Mouse (Mus musculus): ENCODE results near the gene Uspl1. TPM values are rescaled to one million over a fixed set of nuclear protein-coding genes. Genes with fewer than 3 reads are reported as not detected.
"Not testable (repeated sequence)": the region's sequence is repeated elsewhere in the genome, so short reads cannot be mapped to it uniquely, and the experiment has no call there.

The Uspl1 gene
- polyA plus RNA-seq (2012; ENCODE audit: insufficient read depth, insufficient read length, missing spikeins) = 12.2 and 20.9 TPM in 2 replicates

- H3K4me1 ChIP-seq (ENCODE audit: control insufficient read depth, insufficient read depth, insufficient read length, low read length) = no peaks in the 10 kb centered on the region
- H3K4me3 ChIP-seq (ENCODE audit: insufficient read depth, low read depth, low read length) = peak within 1 kb of the TSS; percentile 91
- peak within 1 kb of the TSS; percentile 98 for H3K27ac ChIP-seq (replicated peaks; ENCODE audit: low read depth, low read length)
These were observed at the start of gene Uspl1, which contains the start of gene Hmgb1 for GRCm38 (mm10) chr5:149184104-149184843. Uspl1 (plus strand) TSS chr5:149184350. Hmgb1 (minus strand) TSS chr5:149184489.

GRCm38 (mm10) chr5:149134751-149135454 is 49.2 kb upstream of the Uspl1 start:
- Histone ChIP-seq H3K27ac (replicated peaks; ENCODE audit: low read depth, low read length) (no peak overlapping the region), H3K4me1 (ENCODE audit: control insufficient read depth, insufficient read depth, insufficient read length, low read length) (no peaks in the 10 kb centered on the region), H3K4me3 (ENCODE audit: insufficient read depth, low read depth, low read length) (no peak overlapping the region)

GRCm38 (mm10) chr5:149135455-149136354 is 48.4 kb upstream of the Uspl1 start:
- H3K4me1 ChIP-seq (ENCODE audit: control insufficient read depth, insufficient read depth, insufficient read length, low read length) = no peaks in the 10 kb centered on the region
- no peak overlapping the region for H3K4me3 ChIP-seq (ENCODE audit: insufficient read depth, low read depth, low read length)
- H3K27ac ChIP-seq (replicated peaks; ENCODE audit: low read depth, low read length) = peak overlapping the region; percentile 99

- H3K27ac ChIP-seq (replicated peaks; ENCODE audit: low read depth, low read length) = no peak overlapping the region
- no peak overlapping the region for H3K4me3 ChIP-seq (ENCODE audit: insufficient read depth, low read depth, low read length)
- no peaks in the 10 kb centered on the region for H3K4me1 ChIP-seq (ENCODE audit: control insufficient read depth, insufficient read depth, insufficient read length, low read length)
These were observed 47.2 kb upstream of the Uspl1 start for GRCm38 (mm10) chr5:149136933-149137365.

- H3K27ac ChIP-seq (replicated peaks; ENCODE audit: low read depth, low read length) = no peak overlapping the region
These were observed 46.7 kb upstream of the Uspl1 start for GRCm38 (mm10) chr5:149137447-149137846.

GRCm38 (mm10) chr5:149138087-149138486 is 46.1 kb upstream of the Uspl1 start:
- not testable (repeated sequence) for H3K4me1 ChIP-seq (ENCODE audit: control insufficient read depth, insufficient read depth, insufficient read length, low read length); H3K27ac ChIP-seq (replicated peaks; ENCODE audit: low read depth, low read length)

More at GRCm38 (mm10) chr5:149137447-149137846, 46.7 kb upstream of the Uspl1 start:
- Histone ChIP-seq H3K4me1 (ENCODE audit: control insufficient read depth, insufficient read depth, insufficient read length, low read length) (no peaks in the 10 kb centered on the region), H3K4me3 (ENCODE audit: insufficient read depth, low read depth, low read length) (no peak overlapping the region)

GRCm38 (mm10) chr5:149140336-149140735 is 43.8 kb upstream of the Uspl1 start:
- Histone ChIP-seq H3K4me3 (ENCODE audit: insufficient read depth, low read depth, low read length) (no peak overlapping the region), H3K4me1 (ENCODE audit: control insufficient read depth, insufficient read depth, insufficient read length, low read length) (no peaks in the 10 kb centered on the region), H3K27ac (replicated peaks; ENCODE audit: low read depth, low read length) (no peak overlapping the region)

More at GRCm38 (mm10) chr5:149138087-149138486, 46.1 kb upstream of the Uspl1 start:
- not testable (repeated sequence) for H3K4me3 ChIP-seq (ENCODE audit: insufficient read depth, low read depth, low read length)

- H3K27ac ChIP-seq (replicated peaks; ENCODE audit: low read depth, low read length); H3K4me3 ChIP-seq (ENCODE audit: insufficient read depth, low read depth, low read length); H3K4me1 ChIP-seq (ENCODE audit: control insufficient read depth, insufficient read depth, insufficient read length, low read length): not testable (repeated sequence)
These were observed 43.0 kb upstream of the Uspl1 start for GRCm38 (mm10) chr5:149141155-149141554.

GRCm38 (mm10) chr5:149143766-149144375 is 40.3 kb upstream of the Uspl1 start:
- Histone ChIP-seq H3K4me3 (ENCODE audit: insufficient read depth, low read depth, low read length) (no peak overlapping the region), H3K27ac (replicated peaks; ENCODE audit: low read depth, low read length) (no peak overlapping the region), H3K4me1 (ENCODE audit: control insufficient read depth, insufficient read depth, insufficient read length, low read length) (no peaks in the 10 kb centered on the region)

- H3K4me1 ChIP-seq (ENCODE audit: control insufficient read depth, insufficient read depth, insufficient read length, low read length) = no peaks in the 10 kb centered on the region
- no peak overlapping the region for H3K4me3 ChIP-seq (ENCODE audit: insufficient read depth, low read depth, low read length)
- H3K27ac ChIP-seq (replicated peaks; ENCODE audit: low read depth, low read length) = no peak overlapping the region
These were observed 37.5 kb upstream of the Uspl1 start for GRCm38 (mm10) chr5:149146691-149147090.

GRCm38 (mm10) chr5:149147386-149148000 is 36.7 kb upstream of the Uspl1 start:
- Histone ChIP-seq H3K4me1 (ENCODE audit: control insufficient read depth, insufficient read depth, insufficient read length, low read length) (no peaks in the 10 kb centered on the region), H3K4me3 (ENCODE audit: insufficient read depth, low read depth, low read length) (no peak overlapping the region)

GRCm38 (mm10) chr5:149150882-149151281 is 33.3 kb upstream of the Uspl1 start:
- Histone ChIP-seq H3K4me3 (ENCODE audit: insufficient read depth, low read depth, low read length) (no peak overlapping the region), H3K27ac (replicated peaks; ENCODE audit: low read depth, low read length) (no peak overlapping the region), H3K4me1 (ENCODE audit: control insufficient read depth, insufficient read depth, insufficient read length, low read length) (no peaks in the 10 kb centered on the region)

More at GRCm38 (mm10) chr5:149147386-149148000, 36.7 kb upstream of the Uspl1 start:
- H3K27ac ChIP-seq (replicated peaks; ENCODE audit: low read depth, low read length) = no peak overlapping the region

- no peak overlapping the region for H3K27ac ChIP-seq (replicated peaks; ENCODE audit: low read depth, low read length)
- no peaks in the 10 kb centered on the region for H3K4me1 ChIP-seq (ENCODE audit: control insufficient read depth, insufficient read depth, insufficient read length, low read length)
- H3K4me3 ChIP-seq (ENCODE audit: insufficient read depth, low read depth, low read length) = peak overlapping the region; percentile 26
These were observed 31.9 kb upstream of the Uspl1 start for GRCm38 (mm10) chr5:149152063-149152773.

- Histone ChIP-seq H3K27ac (replicated peaks; ENCODE audit: low read depth, low read length) (no peak overlapping the region), H3K4me3 (ENCODE audit: insufficient read depth, low read depth, low read length) (peak overlapping the region; percentile 26), H3K4me1 (ENCODE audit: control insufficient read depth, insufficient read depth, insufficient read length, low read length) (no peaks in the 10 kb centered on the region)
These were observed 31.4 kb upstream of the Uspl1 start for GRCm38 (mm10) chr5:149152774-149153155.
